Mouse (Mus musculus): ENCODE results near the gene Olfr957. TPM values are rescaled to one million over a fixed set of nuclear protein-coding genes. Genes with fewer than 3 reads are reported as not detected.

Gene Olfr957
- polyA plus RNA-seq (2015; fragmentation: Nextera tagmentation; extraction: Ambion mirVana), result not detected in 2 replicates

- Histone ChIP-seq H3K9ac (no peak within 1 kb of the TSS), H3K4me2 (no peak within 1 kb of the TSS), H3K36me3 (no peaks in the 10 kb centered on the region), H3K4me1 (replicated peaks) (no peaks in the 10 kb centered on the region), H3K27me3 (no peaks in the 10 kb centered on the region), H3K9me3 (replicated peaks) (no peaks in the 10 kb centered on the region), H3K4me3 (no peak within 1 kb of the TSS), H3K27ac (no peak within 1 kb of the TSS)
- ATAC-seq (replicated peaks; ENCODE audit: insufficient number of reproducible peaks, insufficient read depth, low FRiP score, low read depth), result no peak
- WGBS, result 53% methylated on average over 3 of the region's 3 CpGs
These were observed at the start of gene Olfr957 for GRCm38 (mm10) chr9:39515531-39515930. Olfr957 (minus strand) TSS chr9:39515809.

DNA sequence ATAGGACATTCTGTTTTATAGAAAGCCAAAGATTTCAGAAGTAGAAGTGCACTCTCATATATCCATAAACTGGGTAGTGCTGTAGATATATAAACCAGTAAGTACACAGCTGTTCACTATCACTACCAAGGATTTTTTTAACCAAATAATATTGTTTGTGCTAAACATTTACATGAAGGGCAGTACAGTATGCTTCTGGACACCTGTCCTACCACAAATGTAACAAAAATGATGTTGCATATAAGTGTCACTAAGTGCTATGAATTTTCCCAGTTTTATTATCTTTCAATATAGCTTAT lies 42.7 kb upstream of the Olfr957 start:
- Histone ChIP-seq H3K4me1 (replicated peaks) (no peaks in the 10 kb centered on the region), H3K4me2 (no peak overlapping the region), H3K4me3 (no peak overlapping the region), H3K9me3 (replicated peaks) (no peaks in the 10 kb centered on the region), H3K36me3 (no peaks in the 10 kb centered on the region), H3K9ac (no peak overlapping the region), H3K27ac (no peak overlapping the region), H3K27me3 (no peaks in the 10 kb centered on the region)
- ATAC-seq (replicated peaks; ENCODE audit: insufficient number of reproducible peaks, insufficient read depth, low FRiP score, low read depth), result no peak

DNA sequence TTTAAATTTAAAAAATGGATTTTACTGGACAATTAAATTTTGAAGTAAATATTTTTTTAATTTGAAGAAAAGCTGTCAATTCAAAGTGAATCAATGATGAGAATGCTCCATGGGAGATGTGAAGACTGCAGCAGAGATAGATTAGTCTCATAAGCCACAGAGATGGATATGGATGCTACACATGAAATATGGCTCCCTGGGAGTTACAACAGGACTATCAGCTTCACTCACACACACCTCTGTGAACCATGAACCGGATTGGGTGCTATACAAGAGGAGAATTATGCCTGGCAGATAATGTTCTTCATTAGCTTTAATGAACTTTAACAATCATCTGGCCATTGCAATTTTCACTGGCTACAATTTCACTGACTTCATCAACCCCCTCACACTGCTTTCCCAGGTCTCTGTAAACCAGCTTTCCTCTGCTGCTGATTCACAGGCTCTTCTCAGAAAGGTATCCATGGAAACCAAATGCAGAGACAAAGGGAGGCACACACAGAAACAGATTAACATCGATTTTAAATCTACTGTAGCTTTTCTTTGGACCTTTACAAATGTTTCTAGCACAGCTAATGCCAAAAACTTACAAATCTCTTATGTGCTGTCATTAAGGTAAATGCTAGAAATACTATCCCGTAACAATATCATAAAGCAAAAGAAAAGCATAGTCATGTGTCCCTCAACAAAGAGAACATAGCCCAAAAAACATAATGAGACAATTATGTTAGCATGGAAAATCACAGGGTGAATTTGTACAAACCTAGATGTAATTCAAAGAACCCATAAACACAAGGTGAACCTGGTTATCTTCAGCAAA lies 42.1 kb upstream of the Olfr957 start:
- ATAC-seq (replicated peaks; ENCODE audit: insufficient number of reproducible peaks, insufficient read depth, low FRiP score, low read depth), result no peak
- no peaks in the 10 kb centered on the region for H3K36me3 ChIP-seq
- no peaks in the 10 kb centered on the region for H3K9me3 ChIP-seq (replicated peaks)
- no peak overlapping the region for H3K4me3 ChIP-seq
- no peak overlapping the region for H3K27ac ChIP-seq
- no peaks in the 10 kb centered on the region for H3K27me3 ChIP-seq
- H3K4me1 ChIP-seq (replicated peaks), result no peaks in the 10 kb centered on the region
- no peak overlapping the region for H3K9ac ChIP-seq
- WGBS, result 60% methylated on average over 3 of the region's 3 CpGs
- H3K4me2 ChIP-seq, result no peak overlapping the region

GRCm38 (mm10) chr9:39553946-39554345 lies 38.3 kb upstream of the Olfr957 start, which contains the start of gene Olfr958:
Olfr958 (minus strand) TSS chr9:39554054.
- H3K36me3 ChIP-seq, result no peaks in the 10 kb centered on the region

DNA sequence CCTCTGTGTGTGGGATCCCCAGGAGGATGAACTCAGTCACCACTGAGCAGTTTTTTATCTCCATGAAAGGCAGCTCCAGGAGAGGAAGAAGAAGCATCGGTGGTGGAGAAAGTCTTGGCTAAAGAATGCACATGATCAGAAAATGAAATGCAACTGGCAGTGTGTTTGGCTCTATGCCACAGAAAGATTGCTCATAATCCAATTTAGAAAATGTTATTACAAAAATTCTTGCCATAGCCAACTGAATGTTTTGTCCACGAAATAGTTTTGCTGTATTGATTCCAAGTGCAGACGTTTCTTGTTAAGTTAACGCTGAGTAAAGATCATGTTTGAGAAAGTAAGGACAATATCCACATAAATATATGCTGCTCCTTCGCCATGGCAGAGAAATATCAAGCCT lies 35.2 kb upstream of the Olfr957 start:
- Histone ChIP-seq H3K27ac (no peak overlapping the region), H3K36me3 (no peaks in the 10 kb centered on the region), H3K27me3 (no peaks in the 10 kb centered on the region), H3K4me3 (no peak overlapping the region), H3K4me1 (replicated peaks) (no peaks in the 10 kb centered on the region), H3K9me3 (replicated peaks) (no peaks in the 10 kb centered on the region), H3K9ac (no peak overlapping the region), H3K4me2 (no peak overlapping the region)
- no peak for ATAC-seq (replicated peaks; ENCODE audit: insufficient number of reproducible peaks, insufficient read depth, low FRiP score, low read depth)
- WGBS, result 63% methylated on average over 5 of the region's 5 CpGs

More at GRCm38 (mm10) chr9:39553946-39554345, 38.3 kb upstream of the Olfr957 start, which contains the start of gene Olfr958:
- Histone ChIP-seq H3K4me2 (no peak within 1 kb of the TSS), H3K9ac (no peak within 1 kb of the TSS), H3K9me3 (replicated peaks) (no peaks in the 10 kb centered on the region), H3K27ac (no peak within 1 kb of the TSS), H3K4me1 (replicated peaks) (no peaks in the 10 kb centered on the region), H3K4me3 (no peak within 1 kb of the TSS), H3K27me3 (no peaks in the 10 kb centered on the region)
- WGBS, result 58% methylated on average over 2 of the region's 2 CpGs
- ATAC-seq (replicated peaks; ENCODE audit: insufficient number of reproducible peaks, insufficient read depth, low FRiP score, low read depth), result no peak

GRCm38 (mm10) chr9:39523616-39524285 lies 8.1 kb upstream of the Olfr957 start:
- no peak overlapping the region for H3K9ac ChIP-seq
- H3K4me2 ChIP-seq, result no peak overlapping the region
- H3K9me3 ChIP-seq (replicated peaks), result no peaks in the 10 kb centered on the region
- no peak for ATAC-seq (replicated peaks; ENCODE audit: insufficient number of reproducible peaks, insufficient read depth, low FRiP score, low read depth)
- H3K27ac ChIP-seq, result no peak overlapping the region
- H3K4me1 ChIP-seq (replicated peaks), result no peaks in the 10 kb centered on the region
- no peaks in the 10 kb centered on the region for H3K27me3 ChIP-seq
- H3K4me3 ChIP-seq, result no peak overlapping the region
- 78% methylated on average over 1 of the region's 1 CpGs for WGBS
- H3K36me3 ChIP-seq, result no peaks in the 10 kb centered on the region

DNA sequence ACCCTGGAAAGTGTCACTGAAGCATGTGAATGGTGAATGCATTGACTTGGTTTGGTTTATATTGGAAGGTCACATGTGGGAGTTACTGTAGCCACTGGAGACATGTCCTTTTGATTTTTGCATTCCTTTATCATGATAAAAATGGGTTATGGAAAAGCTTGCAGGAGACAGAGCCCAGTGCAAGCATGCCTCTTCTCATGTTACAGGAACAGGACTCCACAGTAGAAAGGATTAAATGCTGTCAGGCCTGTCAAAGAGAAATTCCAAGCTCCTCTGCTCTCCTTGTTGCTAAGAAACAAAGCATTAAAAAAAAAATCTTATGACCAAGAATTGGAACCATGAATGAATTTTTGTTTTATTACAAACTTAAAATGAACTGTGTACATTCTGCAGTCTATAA lies 3.0 kb upstream of the Olfr957 start:
- Histone ChIP-seq H3K9ac (no peak overlapping the region), H3K4me3 (no peak overlapping the region), H3K27ac (no peak overlapping the region), H3K27me3 (no peaks in the 10 kb centered on the region), H3K36me3 (no peaks in the 10 kb centered on the region), H3K9me3 (replicated peaks) (no peaks in the 10 kb centered on the region), H3K4me2 (no peak overlapping the region), H3K4me1 (replicated peaks) (no peaks in the 10 kb centered on the region)
- ATAC-seq (replicated peaks; ENCODE audit: insufficient number of reproducible peaks, insufficient read depth, low FRiP score, low read depth), result no peak

DNA sequence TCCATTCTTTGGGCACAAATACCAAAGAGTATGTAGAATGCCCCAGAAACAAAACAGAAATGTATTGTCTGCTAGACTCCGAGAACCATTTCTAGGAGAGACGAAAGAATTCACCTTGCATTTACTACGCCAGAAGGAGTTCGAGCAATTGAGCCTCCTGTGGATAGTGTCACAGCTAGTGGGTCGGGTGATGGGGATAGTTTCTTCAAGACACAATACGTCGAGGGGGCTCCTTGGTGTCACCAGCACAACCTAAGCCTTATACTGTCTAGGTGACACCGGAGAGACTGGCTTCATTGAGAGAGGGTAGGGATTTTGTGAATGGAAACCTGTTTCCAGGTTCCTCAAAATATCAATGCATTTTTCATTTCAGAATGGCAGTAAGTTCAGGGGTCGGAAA lies 6.2 kb downstream of the Olfr957 start:
- no peaks in the 10 kb centered on the region for H3K36me3 ChIP-seq
- H3K9ac ChIP-seq, result no peak overlapping the region
- no peak overlapping the region for H3K4me2 ChIP-seq
- no peaks in the 10 kb centered on the region for H3K9me3 ChIP-seq (replicated peaks)
- H3K4me3 ChIP-seq, result no peak overlapping the region
- H3K4me1 ChIP-seq (replicated peaks), result no peaks in the 10 kb centered on the region
- no peak for ATAC-seq (replicated peaks; ENCODE audit: insufficient number of reproducible peaks, insufficient read depth, low FRiP score, low read depth)
- WGBS, result 70% methylated on average over 9 of the region's 9 CpGs
- no peak overlapping the region for H3K27ac ChIP-seq
- no peaks in the 10 kb centered on the region for H3K27me3 ChIP-seq

GRCm38 (mm10) chr9:39508998-39509397 lies 6.6 kb downstream of the Olfr957 start:
- no peaks in the 10 kb centered on the region for H3K27me3 ChIP-seq
- no peak overlapping the region for H3K27ac ChIP-seq
- H3K36me3 ChIP-seq, result no peaks in the 10 kb centered on the region
- H3K4me1 ChIP-seq (replicated peaks), result no peaks in the 10 kb centered on the region
- WGBS, result 10% methylated on average over 6 of the region's 6 CpGs
- H3K9me3 ChIP-seq (replicated peaks), result no peaks in the 10 kb centered on the region
- H3K4me2 ChIP-seq, result no peak overlapping the region
- no peak overlapping the region for H3K9ac ChIP-seq
- H3K4me3 ChIP-seq, result no peak overlapping the region
- no peak for ATAC-seq (replicated peaks; ENCODE audit: insufficient number of reproducible peaks, insufficient read depth, low FRiP score, low read depth)

DNA sequence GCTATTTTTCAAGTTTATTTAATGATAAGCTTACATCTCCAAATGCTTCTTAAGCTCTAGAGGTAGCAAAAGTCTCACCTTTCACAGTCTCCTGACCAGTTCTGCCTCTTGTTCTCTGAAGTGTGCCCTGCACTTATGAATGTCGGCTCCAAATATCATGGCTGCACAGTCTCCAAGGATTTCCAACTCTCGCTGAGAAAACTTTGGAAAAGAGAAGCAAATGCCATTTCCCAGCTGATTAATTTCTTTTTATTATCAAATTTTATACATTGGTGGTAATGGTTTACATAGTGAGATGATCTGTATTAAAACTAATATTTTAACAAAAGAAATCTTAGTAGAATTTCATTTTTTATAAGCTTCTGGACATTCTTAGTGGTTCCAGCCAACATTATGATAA lies 21.7 kb downstream of the Olfr957 start, which contains the start of gene Olfr44:
Gene Olfr44 (minus strand): TSS at position 101 of the 400 bp plus-strand sequence.
- no peak for ATAC-seq (replicated peaks; ENCODE audit: insufficient number of reproducible peaks, insufficient read depth, low FRiP score, low read depth)
- Histone ChIP-seq H3K36me3 (no peaks in the 10 kb centered on the region), H3K27me3 (no peaks in the 10 kb centered on the region), H3K4me2 (no peak within 1 kb of the TSS), H3K9me3 (replicated peaks) (no peaks in the 10 kb centered on the region), H3K4me3 (no peak within 1 kb of the TSS), H3K9ac (no peak within 1 kb of the TSS), H3K27ac (no peak within 1 kb of the TSS), H3K4me1 (replicated peaks) (no peaks in the 10 kb centered on the region)
- WGBS, result 76% methylated on average over 2 of the region's 2 CpGs

DNA sequence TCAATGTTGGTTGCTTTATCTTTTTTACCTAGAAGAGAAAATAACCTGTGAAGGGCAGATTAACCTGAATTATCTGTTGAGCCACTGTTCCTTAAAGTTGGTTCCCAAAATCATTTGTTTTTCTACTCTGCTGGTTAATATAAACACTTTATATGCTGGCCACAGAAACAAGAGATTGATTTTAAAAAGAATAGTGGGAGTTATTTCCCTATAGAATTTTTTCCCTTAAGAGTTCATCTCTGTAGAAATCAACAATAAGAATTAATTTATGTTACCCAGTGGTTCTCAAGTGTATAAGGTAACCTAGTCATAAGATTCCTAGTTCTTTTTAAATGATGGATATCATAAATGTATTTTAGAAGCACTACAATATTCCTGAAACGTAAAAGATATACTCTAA lies 43.8 kb downstream of the Olfr957 start, which contains the start of gene Olfr955:
Gene Olfr955 (minus strand): TSS at position 101 of the 400 bp plus-strand sequence.
- H3K4me3 ChIP-seq, result no peak within 1 kb of the TSS
- H3K36me3 ChIP-seq, result no peaks in the 10 kb centered on the region
- ATAC-seq (replicated peaks; ENCODE audit: insufficient number of reproducible peaks, insufficient read depth, low FRiP score, low read depth), result no peak
- no peaks in the 10 kb centered on the region for H3K9me3 ChIP-seq (replicated peaks)
- no peaks in the 10 kb centered on the region for H3K4me1 ChIP-seq (replicated peaks)
- H3K27me3 ChIP-seq, result no peaks in the 10 kb centered on the region
- H3K4me2 ChIP-seq, result no peak within 1 kb of the TSS
- H3K27ac ChIP-seq, result no peak within 1 kb of the TSS
- H3K9ac ChIP-seq, result no peak within 1 kb of the TSS
- WGBS, result 48% methylated on average over 1 of the region's 1 CpGs
